Mouse (Mus musculus) forebrain, postnatal 0 days (tissue): Measurements from ENCODE around the gene Hmox2. TPM values are rescaled to one million over a fixed set of nuclear protein-coding genes. Genes with fewer than 3 reads are reported as not detected.

Source experiments
- ATAC-seq: fragments of 200-750 bp; cut with Nextera tagmentation; 2 replicates; pipeline ENCODE4 v1.8.0; 2017; ENCODE audit warnings: mild to moderate bottlenecking, moderate library complexity
- DNase-seq: peaks from one replicate; pipeline ENCODE4 v3.0.0-alpha.2; 2015
- H3K27ac ChIP-seq: fragments of 300-500 bp; sonication (generic); 2 replicates; pipeline ENCODE4 v1.5.1; 2014; ENCODE audit warnings: low read depth, mild to moderate bottlenecking, antibody characterized with exemption, low read length, moderate library complexity, mixed read lengths
- H3K27me3 ChIP-seq: fragments of 300-500 bp; sonication (generic); 2 replicates; pipeline ENCODE4 v1.6.1; 2014; ENCODE audit warnings: mild to moderate bottlenecking, low read length, mixed read lengths; ENCODE audit not compliant: insufficient read depth
- H3K36me3 ChIP-seq: fragments of 300-500 bp; sonication (generic); 2 replicates; pipeline ENCODE4 v1.6.1; 2014; ENCODE audit warnings: mild to moderate bottlenecking, moderate library complexity; ENCODE audit not compliant: insufficient read depth
- H3K4me1 ChIP-seq: fragments of 300-500 bp; sonication (generic); 2 replicates; pipeline ENCODE4 v1.6.1; 2014; ENCODE audit warnings: antibody characterized with exemption; ENCODE audit not compliant: insufficient read depth
- H3K4me2 ChIP-seq: fragments of 300-500 bp; sonication (generic); 2 replicates; pipeline ENCODE4 v1.6.1; 2014; ENCODE audit warnings: low read depth, mild to moderate bottlenecking, moderate library complexity
- H3K4me3 ChIP-seq: fragments of 300-500 bp; sonication (generic); 2 replicates; pipeline ENCODE4 v1.5.1; 2014; ENCODE audit warnings: low read depth, low read length, mixed read lengths
- H3K9ac ChIP-seq: fragments of 300-500 bp; sonication (generic); 2 replicates; pipeline ENCODE4 v1.6.1; 2014; ENCODE audit warnings: mild to moderate bottlenecking
- H3K9me3 ChIP-seq: fragments of 300-500 bp; sonication (generic); 2 replicates; pipeline ENCODE4 v1.6.1; 2016; ENCODE audit warnings: low read length
- CTCF ChIP-seq: sonication (generic); IDR thresholded peaks from 2 replicates; pipeline ENCODE4 v1.5.1; 2016; ENCODE audit warnings: antibody characterized with exemption, control low read depth, low read depth
- WGBS: fragments of 180-500 bp; shearing (Covaris S2); extraction: QIAGEN DNeasy Blood & Tissue Kit; methylation state at CpG from one replicate; pipeline ENCODE4 v1.1.7; 2014; 5-methylcytosine and 5-hydroxymethylcytosine counted together
- polyA plus RNA-seq: library from polyadenylated mRNA; unstranded; fragments of >200 nt; fragmentation: Nextera tagmentation; extraction: Ambion mirVana; gene quantifications from 2 replicates; pipeline ENCODE4 v1.2.1, GENCODE M21; 2015
- total RNA-seq: library from RNA; depleted of rRNA; stranded (reverse); fragments of >200 nt; gene quantifications from 2 replicates; pipeline ENCODE4 v1.2.3, GENCODE M21; 2014

Gene Hmox2
- total and polyA plus RNA-seq, 2 experiments from 2014 or later = 54.5 to 88.7 TPM

DNA sequence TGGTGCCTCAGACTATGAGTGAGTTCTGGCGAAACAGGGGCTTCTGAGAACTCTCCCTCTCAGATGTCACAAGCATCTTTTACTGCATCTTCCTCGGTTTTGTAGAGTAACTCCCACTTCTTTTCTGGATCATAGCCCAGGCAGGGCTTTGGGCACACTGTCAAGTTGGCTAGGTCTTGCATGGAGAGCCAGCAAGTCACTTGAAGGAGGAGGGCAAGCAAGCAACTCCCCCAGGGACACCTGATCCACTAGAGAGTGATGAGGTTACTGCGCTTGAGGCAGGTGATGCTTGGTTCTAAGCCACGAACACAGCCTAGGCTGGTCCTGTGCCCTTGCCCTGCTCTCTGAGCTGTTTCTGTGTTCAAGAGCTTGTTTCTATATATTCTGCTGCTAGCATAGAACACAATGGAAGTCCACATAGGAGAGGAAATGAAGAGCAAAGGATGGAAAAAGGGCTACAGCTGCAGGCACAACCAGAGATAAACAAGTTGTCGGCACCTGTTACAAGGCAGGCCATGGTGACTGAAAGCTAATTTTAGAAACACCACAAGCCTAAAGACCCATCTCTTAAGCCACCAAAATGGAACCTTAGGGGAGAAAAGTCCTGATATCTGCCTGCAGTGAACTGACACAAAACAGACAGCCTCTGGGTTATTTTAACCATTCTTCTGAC lies 55.5 kb downstream of the Hmox2 start:
- Histone ChIP-seq H3K4me1 (peaks cover 10% of the 10 kb centered on the region), H3K36me3 (no peaks in the 10 kb centered on the region), H3K9me3 (no peaks in the 10 kb centered on the region), H3K9ac (no peak overlapping the region), H3K4me2 (no peak overlapping the region), H3K4me3 (no peak overlapping the region), H3K27me3 (no peaks in the 10 kb centered on the region), H3K27ac (peak overlapping the region; percentile 21; the same call in 1 of the 2 replicates)
- DNase-seq (peak; percentile 52), ATAC-seq (no peak)
- no peak for TF ChIP-seq CTCF
- WGBS = 64% methylated on average over 5 of the region's 5 CpGs

DNA sequence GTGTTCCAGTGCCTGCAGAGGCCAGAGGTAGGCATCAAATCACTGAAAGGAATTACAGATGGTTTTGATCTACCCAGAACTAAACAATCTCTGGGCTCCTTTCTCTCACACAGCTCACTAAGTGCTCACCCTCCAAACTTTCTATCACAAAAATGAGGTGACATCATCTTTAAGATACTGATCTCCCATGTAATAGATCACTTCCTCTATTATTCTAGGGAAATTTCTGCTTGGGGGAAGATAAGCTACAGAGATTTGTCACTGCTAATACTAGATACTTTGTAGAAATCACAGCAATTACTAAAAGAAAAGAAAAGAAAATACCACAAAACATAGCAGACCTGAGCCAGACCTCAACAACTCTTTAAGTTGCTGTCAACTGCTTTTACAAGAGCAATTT lies 56.4 kb downstream of the Hmox2 start:
- DNase-seq = no peak
- peaks cover 15% of the 10 kb centered on the region for H3K4me1 ChIP-seq
- no peak overlapping the region for H3K4me2 ChIP-seq
- ATAC-seq = no peak
- no peaks in the 10 kb centered on the region for H3K9me3 ChIP-seq
- no peak overlapping the region for H3K9ac ChIP-seq
- no peak overlapping the region for H3K4me3 ChIP-seq
- no peak for TF ChIP-seq CTCF
- H3K27ac ChIP-seq = no peak overlapping the region
- no peaks in the 10 kb centered on the region for H3K27me3 ChIP-seq
- H3K36me3 ChIP-seq = no peaks in the 10 kb centered on the region

DNA sequence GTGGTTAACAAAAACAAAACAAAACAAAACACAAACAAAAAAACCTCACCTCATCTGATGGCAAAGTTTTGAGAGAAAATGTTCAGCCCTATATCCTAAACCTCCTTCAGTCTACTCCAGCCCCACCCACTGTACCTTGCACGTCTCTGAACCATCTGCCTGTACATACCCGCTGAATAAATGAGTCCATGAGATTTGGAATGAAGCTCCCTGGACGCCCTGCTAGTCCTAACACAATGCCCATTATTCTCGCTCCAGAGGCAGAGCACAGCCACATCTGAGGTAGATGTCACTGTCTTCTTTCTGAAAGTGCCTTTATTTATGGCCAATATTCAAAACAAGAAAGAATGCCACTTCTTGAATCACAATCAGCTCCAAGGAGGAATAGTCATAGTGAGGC lies 59.5 kb downstream of the Hmox2 start:
- Histone ChIP-seq H3K36me3 (no peaks in the 10 kb centered on the region), H3K4me3 (no peak overlapping the region), H3K4me1 (peaks cover 23% of the 10 kb centered on the region), H3K4me2 (no peak overlapping the region), H3K9me3 (no peaks in the 10 kb centered on the region), H3K9ac (no peak overlapping the region), H3K27me3 (no peaks in the 10 kb centered on the region), H3K27ac (no peak overlapping the region)
- no peak for ATAC-seq
- DNase-seq = no peak
- WGBS = 38% methylated on average over 4 of the region's 4 CpGs
- no peak for TF ChIP-seq CTCF

DNA sequence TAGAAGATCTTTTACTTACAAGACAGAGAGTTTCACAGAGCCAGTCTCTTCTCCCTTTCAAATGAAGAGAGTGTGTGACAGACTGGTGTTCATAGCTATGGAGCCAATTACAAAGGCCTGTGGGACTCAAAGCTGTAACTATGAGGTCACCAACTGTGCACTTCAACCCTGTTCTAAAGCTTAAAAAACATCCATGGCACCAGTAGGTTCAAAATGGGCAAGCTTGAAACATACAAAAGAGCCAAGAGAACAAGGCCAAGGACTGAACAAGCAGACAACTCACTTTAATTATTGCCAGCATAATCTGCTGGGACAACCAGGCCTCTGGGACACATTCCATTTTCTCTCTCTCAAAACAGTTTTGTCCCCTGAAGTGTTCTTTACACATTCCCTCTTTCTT lies 62.0 kb downstream of the Hmox2 start:
- no peak overlapping the region for H3K4me3 ChIP-seq
- H3K27ac ChIP-seq = no peak overlapping the region
- no peak for ATAC-seq
- no peaks in the 10 kb centered on the region for H3K36me3 ChIP-seq
- no peak for TF ChIP-seq CTCF
- peaks cover 18% of the 10 kb centered on the region for H3K4me1 ChIP-seq
- H3K4me2 ChIP-seq = peak overlapping the region; percentile 77; the same call in 1 of the 2 replicates
- H3K27me3 ChIP-seq = no peaks in the 10 kb centered on the region
- DNase-seq = no peak
- no peaks in the 10 kb centered on the region for H3K9me3 ChIP-seq
- H3K9ac ChIP-seq = no peak overlapping the region

DNA sequence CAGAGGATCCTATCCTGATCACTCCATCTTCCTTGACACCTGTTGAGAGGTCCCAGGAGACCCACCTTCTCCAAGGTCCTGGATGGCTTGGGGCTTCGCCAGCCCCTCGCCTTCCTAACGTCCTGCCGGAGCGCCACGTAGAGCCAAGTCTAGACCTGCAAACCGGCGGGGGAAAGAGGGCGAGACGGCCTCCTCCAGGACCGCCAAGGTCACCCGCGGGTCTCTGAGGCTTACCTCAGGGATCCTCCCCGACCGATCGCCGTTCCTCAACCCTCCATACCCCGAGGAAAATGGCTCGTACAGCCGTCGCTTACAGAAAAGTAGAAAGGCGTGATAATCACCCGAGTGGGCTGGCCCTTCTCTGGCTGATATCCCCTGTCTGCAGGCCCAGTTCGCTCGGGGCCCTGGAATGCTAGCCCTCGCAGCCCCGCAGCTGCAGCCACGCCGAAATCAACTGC lies 63.2 kb downstream of the Hmox2 start:
- ATAC-seq = peak; percentile 46
- Histone ChIP-seq H3K36me3 (no peaks in the 10 kb centered on the region), H3K4me3 (peak overlapping the region; percentile 71), H3K4me1 (peaks cover 18% of the 10 kb centered on the region), H3K9ac (peak overlapping the region; percentile 90), H3K9me3 (no peaks in the 10 kb centered on the region), H3K4me2 (peak overlapping the region; percentile 77), H3K27me3 (no peaks in the 10 kb centered on the region), H3K27ac (peak overlapping the region; percentile 96)
- no peak for TF ChIP-seq CTCF
- no peak for DNase-seq
- WGBS = under 1% methylated on average over 29 of the region's 29 CpGs

DNA sequence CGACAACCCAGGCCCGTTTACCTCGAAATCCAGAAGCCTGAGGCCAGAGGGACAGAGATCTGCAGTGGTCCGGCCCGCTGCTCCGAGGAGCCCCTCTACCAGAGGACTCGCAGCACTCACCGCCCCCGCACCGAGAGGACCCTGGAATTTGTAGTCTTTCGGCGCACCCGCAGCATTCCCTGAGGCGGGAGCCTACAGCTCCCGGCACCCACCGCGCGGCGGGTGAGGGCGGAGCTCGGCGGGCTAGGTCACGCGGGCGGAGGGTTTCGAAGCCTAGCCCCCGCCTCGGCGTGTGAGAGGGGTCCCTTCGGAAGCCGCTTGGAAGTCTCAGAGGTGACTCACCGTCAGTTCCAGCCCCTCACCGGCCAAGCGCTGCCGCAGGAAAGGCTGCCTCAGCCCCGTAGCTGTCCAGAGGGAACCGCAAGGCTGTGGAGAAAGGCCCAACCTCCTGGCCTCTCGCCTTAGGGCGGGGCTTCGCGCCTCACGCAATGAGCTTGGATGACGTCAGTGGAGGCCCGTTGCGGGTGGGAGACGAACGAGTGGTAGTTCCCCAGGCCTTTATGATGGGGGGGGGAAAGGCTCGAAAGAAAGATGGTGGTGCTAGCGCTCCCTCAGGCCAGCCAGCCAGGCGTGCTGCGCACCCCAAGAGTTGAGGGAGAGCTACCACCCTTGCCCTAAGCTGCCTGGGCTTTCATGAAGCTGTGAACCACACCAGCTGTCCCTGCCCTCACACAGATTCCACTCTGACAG lies 63.8 kb downstream of the Hmox2 start, which contains the start of gene Cdip1:
Gene Cdip1 (minus strand): TSS at position 483 of the 750 bp plus-strand sequence.
- peak within 1 kb of the TSS; percentile 96 for H3K27ac ChIP-seq
- TF ChIP-seq CTCF = peak; percentile 25; the same call in 1 of the 2 replicates
- DNase-seq = peak; percentile 98
- 2% methylated on average over 51 of the region's 51 CpGs for WGBS
- no peaks in the 10 kb centered on the region for H3K27me3 ChIP-seq
- H3K36me3 ChIP-seq = no peaks in the 10 kb centered on the region
- H3K4me1 ChIP-seq = peaks cover 18% of the 10 kb centered on the region; the same call in 1 of the 2 replicates
- peak; percentile 99 for ATAC-seq
- H3K9me3 ChIP-seq = no peaks in the 10 kb centered on the region
- peak within 1 kb of the TSS; percentile 77 for H3K4me2 ChIP-seq
- H3K9ac ChIP-seq = peak within 1 kb of the TSS; percentile 90
- peak within 1 kb of the TSS; percentile 71 for H3K4me3 ChIP-seq

DNA sequence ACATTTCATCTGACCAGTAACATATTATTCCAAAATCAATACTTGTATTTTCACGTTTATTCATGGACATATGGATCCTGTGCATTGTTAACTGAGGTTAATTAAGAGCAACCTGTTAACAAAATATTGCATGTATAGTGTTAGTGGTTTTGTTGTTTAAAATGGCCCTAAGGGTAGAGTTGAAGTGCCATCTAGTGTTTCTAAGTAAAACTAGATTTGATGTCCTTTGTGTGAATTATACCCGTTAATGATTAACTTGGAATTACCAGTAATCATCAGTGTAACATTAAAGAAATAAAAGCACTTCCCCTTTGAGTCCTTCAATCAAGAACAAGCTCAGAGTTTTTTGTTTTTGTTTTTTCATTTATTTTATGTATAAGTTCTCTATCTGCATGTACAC lies 65.2 kb downstream of the Hmox2 start:
- H3K36me3 ChIP-seq = no peaks in the 10 kb centered on the region
- TF ChIP-seq CTCF = peak; percentile 40
- H3K27ac ChIP-seq = no peak overlapping the region
- H3K4me2 ChIP-seq = no peak overlapping the region
- no peak for ATAC-seq
- peaks cover 16% of the 10 kb centered on the region; the same call in 1 of the 2 replicates for H3K4me1 ChIP-seq
- no peak overlapping the region for H3K9ac ChIP-seq
- 44% methylated on average over 2 of the region's 2 CpGs for WGBS
- no peak for DNase-seq
- no peaks in the 10 kb centered on the region for H3K27me3 ChIP-seq
- no peak overlapping the region for H3K4me3 ChIP-seq
- no peaks in the 10 kb centered on the region for H3K9me3 ChIP-seq
